Mouse (Mus musculus) liver, embryonic 12.5 days (tissue): ENCODE data around the gene Olfr370. TPM values are rescaled to one million over a fixed set of nuclear protein-coding genes. Genes with fewer than 3 reads are reported as not detected.
"Not testable (repeated sequence)": the region's sequence is repeated elsewhere in the genome, so short reads cannot be mapped to it uniquely, and the experiment has no call there.

ENCODE experiments used
- ATAC-seq: fragments of 200-750 bp; cut with Nextera tagmentation; 2 replicates; pipeline ENCODE4 v1.8.0; 2017; ENCODE audit warnings: moderate number of reproducible peaks, mild to moderate bottlenecking, moderate library complexity
- H3K27ac ChIP-seq: fragments of 300-500 bp; sonication (generic); 2 replicates; pipeline ENCODE4 v1.5.1; 2016; ENCODE audit warnings: mild to moderate bottlenecking
- H3K27me3 ChIP-seq: fragments of 300-500 bp; sonication (generic); replicated peaks from 2 replicates; pipeline ENCODE4 v1.6.1; 2016; ENCODE audit warnings: mild to moderate bottlenecking, moderate library complexity
- H3K36me3 ChIP-seq: fragments of 300-500 bp; sonication (generic); 2 replicates; pipeline ENCODE4 v1.6.1; 2016; ENCODE audit warnings: mild to moderate bottlenecking, moderate library complexity
- H3K4me1 ChIP-seq: fragments of 300-500 bp; sonication (generic); 2 replicates; pipeline ENCODE4 v1.6.1; 2016
- H3K4me2 ChIP-seq: fragments of 300-500 bp; sonication (generic); 2 replicates; pipeline ENCODE4 v1.6.1; 2016; ENCODE audit warnings: mild to moderate bottlenecking, moderate library complexity
- H3K4me3 ChIP-seq: fragments of 300-500 bp; sonication (generic); 2 replicates; pipeline ENCODE4 v1.5.1; 2016; ENCODE audit warnings: mild to moderate bottlenecking, moderate library complexity
- H3K9ac ChIP-seq: fragments of 300-500 bp; sonication (generic); 2 replicates; pipeline ENCODE4 v1.6.1; 2016; ENCODE audit warnings: mild to moderate bottlenecking, moderate library complexity
- H3K9me3 ChIP-seq: fragments of 300-500 bp; sonication (generic); replicated peaks from 2 replicates; pipeline ENCODE4 v1.6.1; 2016; ENCODE audit warnings: mild to moderate bottlenecking, moderate library complexity
- WGBS: fragments of 180-500 bp; shearing (Covaris S2); methylation state at CpG from one replicate; pipeline ENCODE4 v1.1.7; 2016; ENCODE audit not compliant: insufficient replicate concordance; 5-methylcytosine and 5-hydroxymethylcytosine counted together
- polyA plus RNA-seq: library from polyadenylated mRNA; unstranded; fragments of >200 nt; fragmentation: Nextera tagmentation; extraction: Ambion mirVana; gene quantifications from 2 replicates; pipeline ENCODE4 v1.2.1, GENCODE M21; 2016

Gene Olfr370
- polyA plus RNA-seq, 1 experiment from 2014 or later, result not detected

- H3K4me3 ChIP-seq, result no peak overlapping the region
- H3K4me2 ChIP-seq, result 0 out of 2 replicates have a peak overlapping the region, but pooled peaks have one; percentile 89
- peaks cover 65% of the 10 kb centered on the region for H3K4me1 ChIP-seq
- 66% methylated on average over 5 of the region's 5 CpGs for WGBS
- H3K9me3 ChIP-seq, result no peaks in the 10 kb centered on the region
- no peak overlapping the region for H3K27ac ChIP-seq
- no peak overlapping the region for H3K9ac ChIP-seq
- H3K36me3 ChIP-seq, result peaks cover 48% of the 10 kb centered on the region
- ATAC-seq, result no peak
- no peaks in the 10 kb centered on the region for H3K27me3 ChIP-seq
Observed at GRCm38 (mm10) chr8:83568755-83569154, 33.2 kb downstream of the Olfr370 start.

GRCm38 (mm10) chr8:83569165-83569564 is 33.6 kb downstream of the Olfr370 start:
- no peak overlapping the region for H3K9ac ChIP-seq
- peaks cover 65% of the 10 kb centered on the region for H3K4me1 ChIP-seq
- H3K4me2 ChIP-seq, result no peak overlapping the region
- no peaks in the 10 kb centered on the region for H3K27me3 ChIP-seq
- H3K27ac ChIP-seq, result no peak overlapping the region
- 65% methylated on average over 4 of the region's 4 CpGs for WGBS
- H3K4me3 ChIP-seq, result no peak overlapping the region
- no peaks in the 10 kb centered on the region for H3K9me3 ChIP-seq
- ATAC-seq, result no peak
- H3K36me3 ChIP-seq, result peaks cover 51% of the 10 kb centered on the region

- H3K4me3 ChIP-seq, result no peak overlapping the region
- H3K36me3 ChIP-seq, result peaks cover 61% of the 10 kb centered on the region
- H3K27ac ChIP-seq, result 0 out of 2 replicates have a peak overlapping the region, but pooled peaks have one; percentile 22
- no peaks in the 10 kb centered on the region for H3K27me3 ChIP-seq
- WGBS, result 83% methylated on average over 15 of the region's 15 CpGs
- H3K9me3 ChIP-seq, result no peaks in the 10 kb centered on the region
- no peak overlapping the region for H3K9ac ChIP-seq
- H3K4me1 ChIP-seq, result peaks cover 66% of the 10 kb centered on the region
- no peak for ATAC-seq
- H3K4me2 ChIP-seq, result no peak overlapping the region
Observed at GRCm38 (mm10) chr8:83570272-83571000, 34.9 kb downstream of the Olfr370 start.

GRCm38 (mm10) chr8:83571001-83571340 is 35.4 kb downstream of the Olfr370 start:
- WGBS, result 73% methylated on average over 6 of the region's 7 CpGs
- Histone ChIP-seq H3K36me3 (peaks cover 65% of the 10 kb centered on the region), H3K4me1 (peaks cover 66% of the 10 kb centered on the region)
- H3K4me2 ChIP-seq, ATAC-seq, H3K9ac ChIP-seq, H3K4me3 ChIP-seq, H3K9me3 ChIP-seq, H3K27me3 ChIP-seq, H3K27ac ChIP-seq: not testable (repeated sequence)

- H3K27ac ChIP-seq, result 0 out of 2 replicates have a peak overlapping the region, but pooled peaks have one; percentile 9
- no peak for ATAC-seq
- H3K9me3 ChIP-seq, result no peaks in the 10 kb centered on the region
- no peak overlapping the region for H3K4me2 ChIP-seq
- H3K9ac ChIP-seq, result no peak overlapping the region
- H3K27me3 ChIP-seq, result no peaks in the 10 kb centered on the region
- peaks cover 65% of the 10 kb centered on the region for H3K36me3 ChIP-seq
- no peak overlapping the region for H3K4me3 ChIP-seq
- 96% methylated on average over 10 of the region's 10 CpGs for WGBS
- peaks cover 68% of the 10 kb centered on the region for H3K4me1 ChIP-seq
Observed at GRCm38 (mm10) chr8:83571791-83572190, 36.2 kb downstream of the Olfr370 start.

GRCm38 (mm10) chr8:83572246-83572812 is 36.7 kb downstream of the Olfr370 start:
- H3K4me3 ChIP-seq, result no peak overlapping the region
- 0 out of 2 replicates have a peak overlapping the region, but pooled peaks have one; percentile 9 for H3K27ac ChIP-seq
- no peak for ATAC-seq
- H3K4me2 ChIP-seq, result no peak overlapping the region
- H3K9me3 ChIP-seq, result no peaks in the 10 kb centered on the region
- no peaks in the 10 kb centered on the region for H3K27me3 ChIP-seq
- peaks cover 65% of the 10 kb centered on the region for H3K36me3 ChIP-seq
- no peak overlapping the region for H3K9ac ChIP-seq
- 70% methylated on average over 5 of the region's 5 CpGs for WGBS
- H3K4me1 ChIP-seq, result peaks cover 71% of the 10 kb centered on the region

- Histone ChIP-seq H3K36me3 (peaks cover 65% of the 10 kb centered on the region), H3K4me1 (peaks cover 68% of the 10 kb centered on the region), H3K9ac (no peak overlapping the region), H3K9me3 (no peaks in the 10 kb centered on the region), H3K27ac (0 out of 2 replicates have a peak overlapping the region, but pooled peaks have one; percentile 41), H3K4me2 (peak overlapping the region; percentile 12; the same call in 1 of the 2 replicates), H3K27me3 (no peaks in the 10 kb centered on the region), H3K4me3 (no peak overlapping the region)
- peak; percentile 6; the same call in 1 of the 2 replicates for ATAC-seq
- 56% methylated on average over 18 of the region's 18 CpGs for WGBS
Observed at GRCm38 (mm10) chr8:83573140-83573875, 37.7 kb downstream of the Olfr370 start.

- Histone ChIP-seq H3K4me1 (peaks cover 71% of the 10 kb centered on the region), H3K4me3 (no peak overlapping the region), H3K4me2 (no peak overlapping the region), H3K36me3 (peaks cover 66% of the 10 kb centered on the region), H3K27ac (no peak overlapping the region), H3K27me3 (no peaks in the 10 kb centered on the region), H3K9me3 (no peaks in the 10 kb centered on the region), H3K9ac (no peak overlapping the region)
- no peak for ATAC-seq
- 87% methylated on average over 15 of the region's 15 CpGs for WGBS
Observed at GRCm38 (mm10) chr8:83574631-83575315, 39.2 kb downstream of the Olfr370 start.

GRCm38 (mm10) chr8:83575561-83576515 is 40.3 kb downstream of the Olfr370 start:
- H3K27ac ChIP-seq, result no peak overlapping the region
- peaks cover 65% of the 10 kb centered on the region for H3K36me3 ChIP-seq
- no peak overlapping the region for H3K4me3 ChIP-seq
- WGBS, result 81% methylated on average over 17 of the region's 17 CpGs
- H3K9me3 ChIP-seq, result no peaks in the 10 kb centered on the region
- peaks cover 67% of the 10 kb centered on the region for H3K4me1 ChIP-seq
- no peaks in the 10 kb centered on the region for H3K27me3 ChIP-seq
- no peak for ATAC-seq
- H3K9ac ChIP-seq, result no peak overlapping the region
- H3K4me2 ChIP-seq, result no peak overlapping the region

GRCm38 (mm10) chr8:83576516-83576895 is 40.9 kb downstream of the Olfr370 start:
- H3K9ac ChIP-seq, result no peak overlapping the region
- H3K4me1 ChIP-seq, result peaks cover 69% of the 10 kb centered on the region
- no peaks in the 10 kb centered on the region for H3K27me3 ChIP-seq
- no peak overlapping the region for H3K4me3 ChIP-seq
- no peaks in the 10 kb centered on the region for H3K9me3 ChIP-seq
- H3K27ac ChIP-seq, result peak overlapping the region; percentile 25; the same call in 1 of the 2 replicates
- WGBS, result 70% methylated on average over 3 of the region's 4 CpGs
- ATAC-seq, result no peak
- no peak overlapping the region for H3K4me2 ChIP-seq
- peaks cover 61% of the 10 kb centered on the region for H3K36me3 ChIP-seq

GRCm38 (mm10) chr8:83576921-83577320 is 41.3 kb downstream of the Olfr370 start:
- H3K4me3 ChIP-seq, result no peak overlapping the region
- peak overlapping the region; percentile 25; the same call in 1 of the 2 replicates for H3K27ac ChIP-seq
- no peaks in the 10 kb centered on the region for H3K27me3 ChIP-seq
- no peak for ATAC-seq
- H3K9ac ChIP-seq, result no peak overlapping the region
- H3K4me1 ChIP-seq, result peaks cover 73% of the 10 kb centered on the region
- WGBS, result 77% methylated on average over 4 of the region's 4 CpGs
- H3K9me3 ChIP-seq, result no peaks in the 10 kb centered on the region
- H3K4me2 ChIP-seq, result no peak overlapping the region
- H3K36me3 ChIP-seq, result peaks cover 57% of the 10 kb centered on the region
